Mouse (Mus musculus): ENCODE measurements around the gene Rpl31. TPM values are rescaled to one million over a fixed set of nuclear protein-coding genes. Genes with fewer than 3 reads are reported as not detected.
A peak's percentile ranks its signal among the peaks of the same experiment; 100 is the strongest.

Rpl31 gene
- total RNA-seq (2021), result 100 to 1,000 TPM; 882 to 915 TPM
- long read RNA-seq, experiment 1, transcript Rpl31-203 (4 exons, 630 nt), result minor isoform, 8 of 51 reads
- long read RNA-seq, experiment 1, transcript Rpl31-201 (5 exons, 1,049 nt), result major isoform, 30 of 51 reads
- long read RNA-seq, experiment 1, transcript Rpl31-202 (5 exons, 487 nt), result minor isoform, 7 of 51 reads
- long read RNA-seq, experiment 1, partial matches to known transcripts, result 1 of 51 reads
- long read RNA-seq, experiment 1, other reads (novel, unspliced or antisense), result 4 of 51 reads
- long read RNA-seq, experiment 2, transcript Rpl31-201 (5 exons, 1,049 nt), result major isoform, 18 of 39 reads
- long read RNA-seq, experiment 2, transcript Rpl31-202 (5 exons, 487 nt), result minor isoform, 8 of 39 reads
- long read RNA-seq, experiment 2, transcript Rpl31-203 (4 exons, 630 nt), result minor isoform, 9 of 39 reads
- long read RNA-seq, experiment 2, partial matches to known transcripts, result 1 of 39 reads
- long read RNA-seq, experiment 2, other reads (novel, unspliced or antisense), result 0 of 39 reads

GRCm38 (mm10) chr1:39367601-39368266, at the start of gene Rpl31:
Gene Rpl31 (plus strand): TSS chr1:39367842.
- peak; percentile 97 for DNase-seq

GRCm38 (mm10) chr1:39317935-39318334, 49.7 kb upstream of the Rpl31 start:
- DNase-seq, result no peak

DNA sequence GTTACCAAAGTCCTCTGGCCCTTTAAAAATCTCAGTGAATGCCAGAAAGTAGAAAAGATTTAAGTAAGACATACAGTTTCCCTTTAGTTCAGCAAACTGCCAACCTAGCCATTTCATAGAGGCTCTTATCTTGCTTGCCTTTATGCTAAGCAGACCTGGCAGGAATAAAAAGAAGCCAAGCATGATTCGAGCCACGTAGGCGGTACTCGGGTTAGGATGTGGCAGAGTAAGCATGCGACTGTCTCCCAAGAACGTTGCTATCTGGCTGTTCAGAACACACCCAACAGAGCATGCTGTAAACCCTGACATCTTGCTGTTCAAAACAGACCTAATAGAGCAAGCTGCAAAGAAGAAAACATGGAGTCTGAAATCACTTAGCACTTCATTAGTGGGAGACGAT, 48.8 kb upstream of the Rpl31 start:
- no peak for DNase-seq

DNA sequence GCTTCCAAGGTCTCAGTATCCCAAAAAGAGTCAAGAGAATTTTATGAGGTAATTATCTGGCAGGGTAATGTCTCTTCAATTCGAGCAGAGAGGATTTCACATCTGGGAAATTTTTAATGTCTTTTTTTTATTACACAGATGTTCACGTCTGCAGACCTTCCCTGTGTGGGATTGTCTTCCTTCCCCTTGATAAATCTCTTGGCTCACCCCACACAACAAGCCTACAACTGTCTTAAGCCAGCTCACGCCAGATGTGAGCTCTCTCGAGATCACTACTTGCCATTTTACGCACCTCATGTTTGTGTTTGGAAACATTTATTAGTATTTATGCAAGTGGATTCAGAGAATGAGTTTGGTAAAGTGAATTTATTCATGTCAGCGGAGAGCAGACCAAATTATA, 45.7 kb upstream of the Rpl31 start:
- no peak for DNase-seq

- DNase-seq, result no peak
These were observed 42.4 kb upstream of the Rpl31 start for GRCm38 (mm10) chr1:39325228-39325627.

- no peak for DNase-seq
These were observed 40.1 kb upstream of the Rpl31 start for GRCm38 (mm10) chr1:39327546-39327945.

- peak; percentile 39 for DNase-seq
These were observed 36.6 kb upstream of the Rpl31 start for GRCm38 (mm10) chr1:39330857-39331594.

DNA sequence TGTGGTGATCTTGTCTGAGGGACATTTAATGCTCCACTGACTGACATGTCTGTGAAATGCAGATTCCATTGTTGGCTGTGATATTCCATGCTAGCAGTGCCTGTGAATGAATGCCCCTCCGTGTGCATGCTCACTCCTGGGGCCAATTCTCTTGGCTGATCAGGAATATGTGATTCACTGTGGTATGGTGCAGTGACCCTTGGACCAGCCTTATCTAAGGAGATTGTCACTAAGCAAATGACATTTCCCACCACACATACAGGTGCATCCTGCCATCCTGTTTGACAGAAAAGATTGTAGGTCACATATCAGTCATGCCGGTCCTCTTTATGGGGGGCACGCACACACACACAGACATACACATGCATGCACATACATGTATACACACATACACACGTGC, 35.2 kb upstream of the Rpl31 start:
- DNase-seq, result no peak

DNA sequence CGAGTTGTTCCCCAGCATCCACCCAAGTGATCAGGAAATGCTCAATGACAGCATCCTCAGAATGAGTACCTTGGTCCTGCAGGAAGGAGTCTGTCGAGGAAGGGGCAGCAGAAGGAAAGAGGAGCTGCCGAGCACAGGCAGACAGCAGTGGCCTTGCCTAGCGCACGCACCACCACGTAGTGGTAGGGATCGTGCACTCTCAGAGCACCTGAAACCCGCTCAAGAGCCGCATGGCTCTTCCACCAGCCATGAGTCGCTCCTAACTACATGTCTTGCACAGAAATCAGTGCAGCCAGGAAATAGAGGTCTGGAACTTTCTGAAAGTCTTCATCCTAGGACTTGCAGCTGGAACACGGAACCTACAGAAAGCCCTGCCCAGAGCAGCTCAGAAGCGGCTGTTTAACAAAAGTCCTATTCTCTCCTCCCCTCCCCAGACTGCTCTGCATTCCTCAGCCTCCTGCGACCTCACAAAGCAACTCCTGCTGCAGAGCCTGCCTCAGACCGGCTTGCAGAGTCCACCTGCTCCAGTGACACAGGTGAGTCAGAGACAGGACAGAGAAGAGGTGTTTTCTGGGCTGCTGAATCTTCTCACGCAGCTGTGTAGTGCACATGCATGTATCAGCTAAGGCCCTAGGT, 32.0 kb upstream of the Rpl31 start:
- no peak for DNase-seq

- DNase-seq, result no peak
These were observed 30.9 kb upstream of the Rpl31 start for GRCm38 (mm10) chr1:39336788-39337187.

- no peak for DNase-seq
These were observed 28.8 kb upstream of the Rpl31 start for GRCm38 (mm10) chr1:39338831-39339230.

DNA sequence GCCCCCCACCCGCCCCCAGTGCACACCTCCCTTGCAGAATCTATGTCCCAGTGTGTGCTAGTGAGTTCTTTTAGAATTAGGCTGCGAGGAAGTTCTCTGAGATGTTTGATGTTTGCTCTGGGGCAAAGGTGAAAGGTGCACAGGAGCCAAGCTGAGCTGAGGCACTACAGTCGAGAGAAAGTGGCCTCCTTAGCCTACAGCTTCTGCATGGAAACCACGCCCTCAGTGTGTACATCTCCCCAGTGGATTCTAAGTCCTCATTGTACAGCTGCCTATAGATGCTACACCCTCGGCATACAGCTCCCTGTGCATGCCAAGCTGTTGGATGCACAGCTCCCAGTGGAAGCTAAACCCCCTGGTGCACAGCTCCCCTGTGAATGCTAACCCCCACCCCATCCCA, 28.2 kb upstream of the Rpl31 start:
- no peak for DNase-seq

DNA sequence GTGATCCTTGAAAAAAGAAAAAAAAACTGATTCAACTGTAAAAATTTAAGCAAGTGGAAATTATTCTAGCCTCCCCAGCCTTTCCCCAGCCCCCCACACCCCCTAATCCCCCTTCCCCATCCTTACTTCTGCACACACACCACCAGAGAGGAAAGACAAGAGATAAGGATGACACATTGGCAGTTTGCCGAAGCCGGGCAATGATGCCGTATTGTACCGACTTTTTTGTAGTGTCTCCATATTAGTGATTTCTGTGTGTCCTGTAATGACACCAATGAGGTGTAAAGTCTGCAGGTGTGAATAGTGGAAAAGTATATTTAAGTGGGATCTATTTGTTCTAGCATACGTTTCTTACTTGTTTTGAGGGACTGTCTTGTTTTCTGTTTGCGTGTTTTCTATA, 27.5 kb upstream of the Rpl31 start:
- no peak for DNase-seq

DNA sequence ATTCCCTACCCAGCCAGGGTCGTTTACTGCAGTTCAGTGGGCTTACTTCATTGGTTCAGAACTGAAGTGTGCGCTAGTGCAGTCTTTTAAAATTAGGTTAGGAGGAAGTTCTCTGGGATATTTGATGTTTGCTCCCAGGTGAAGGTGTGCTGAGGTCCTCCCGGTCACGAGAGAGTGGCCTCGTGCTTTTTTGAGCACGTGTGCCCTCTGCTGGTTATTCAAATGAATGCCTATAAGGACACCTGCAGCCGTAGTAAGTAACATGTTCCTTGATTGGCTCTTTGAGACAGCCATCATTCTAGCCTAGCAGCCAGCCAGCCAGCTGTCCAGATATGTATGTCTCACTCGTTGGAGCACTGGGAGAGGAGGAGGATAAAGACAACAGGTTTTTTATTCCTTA, 27.0 kb upstream of the Rpl31 start:
- peak; percentile 20 for DNase-seq

DNA sequence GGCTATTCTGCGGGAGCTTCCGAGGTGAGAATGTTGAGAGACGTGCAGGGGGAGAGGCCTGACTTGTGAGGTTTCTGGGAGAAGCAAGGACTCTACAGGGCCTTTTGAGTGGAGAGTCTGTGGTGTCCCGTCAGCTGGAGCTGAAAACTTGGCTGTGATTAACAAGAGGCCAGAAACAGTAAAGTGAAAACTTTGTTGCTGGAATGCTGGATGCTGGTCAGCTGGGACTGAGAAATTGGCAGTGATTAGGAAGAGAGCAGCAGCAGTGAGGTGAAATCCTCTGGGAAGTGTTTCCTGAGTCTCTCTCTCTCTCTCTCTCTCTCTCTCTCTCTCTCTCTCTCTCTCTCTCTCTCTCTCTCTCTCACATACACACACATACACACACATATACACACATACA, 25.8 kb upstream of the Rpl31 start:
- DNase-seq, result no peak

DNA sequence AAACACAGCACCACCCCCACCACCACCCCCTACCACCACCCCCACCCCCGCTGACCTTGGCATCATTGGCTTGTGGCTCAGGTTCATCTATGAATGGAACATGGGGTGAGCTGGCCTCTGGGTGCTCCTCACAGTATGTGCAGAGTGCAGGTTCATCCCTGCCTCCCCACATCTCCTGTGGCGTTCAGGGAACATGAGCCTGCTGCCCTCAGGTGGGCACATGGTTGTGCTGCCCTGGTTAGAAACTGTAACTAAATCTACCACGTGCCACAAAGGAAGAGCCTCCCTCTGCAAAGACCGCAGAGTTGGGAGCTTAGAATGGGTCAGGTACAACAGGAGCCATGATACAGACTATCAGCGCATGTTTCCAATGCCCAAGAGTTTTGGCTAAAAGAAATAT, 24.4 kb upstream of the Rpl31 start:
- DNase-seq, result no peak

- DNase-seq, result no peak
These were observed 22.6 kb upstream of the Rpl31 start for GRCm38 (mm10) chr1:39344981-39345600.

DNA sequence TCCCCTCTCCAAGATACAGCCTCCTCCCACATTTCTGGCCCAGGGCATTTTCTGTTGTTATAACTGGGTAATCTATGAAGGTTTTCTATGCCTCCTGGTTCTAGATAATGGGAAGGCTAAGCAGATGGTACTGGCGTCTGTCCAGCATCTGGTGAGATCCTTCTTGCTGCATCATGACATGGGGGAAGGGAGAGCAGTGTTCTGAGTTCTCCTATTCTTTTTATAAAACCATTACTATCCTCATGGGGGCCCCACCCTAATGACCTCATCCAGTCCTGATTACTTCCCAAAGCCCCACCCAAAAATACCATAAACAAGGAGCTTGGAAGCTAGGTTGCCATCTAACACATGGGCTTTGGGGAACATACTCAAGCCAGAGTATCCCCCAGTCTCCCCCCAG, 18.6 kb upstream of the Rpl31 start:
- DNase-seq, result no peak

DNA sequence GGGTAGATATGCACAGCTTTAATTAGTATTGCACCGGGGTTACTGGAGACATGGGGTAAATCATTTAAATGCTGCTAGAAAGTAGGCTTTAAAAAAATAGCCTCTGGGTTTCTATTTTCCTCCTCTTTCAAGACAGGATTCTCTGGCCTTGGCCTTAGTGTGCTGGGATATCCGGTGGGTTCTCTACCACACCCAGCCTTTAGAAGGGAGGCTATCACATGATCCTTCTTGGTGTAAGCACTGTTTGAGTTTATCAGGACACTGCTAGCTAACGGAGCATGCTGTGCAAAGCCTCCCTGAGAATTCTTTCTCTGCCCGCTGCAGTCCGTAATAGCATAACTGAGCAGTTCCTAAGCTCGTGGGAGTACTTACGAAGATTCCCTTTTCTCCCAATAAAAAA, 18.2 kb upstream of the Rpl31 start:
- no peak for DNase-seq

DNA sequence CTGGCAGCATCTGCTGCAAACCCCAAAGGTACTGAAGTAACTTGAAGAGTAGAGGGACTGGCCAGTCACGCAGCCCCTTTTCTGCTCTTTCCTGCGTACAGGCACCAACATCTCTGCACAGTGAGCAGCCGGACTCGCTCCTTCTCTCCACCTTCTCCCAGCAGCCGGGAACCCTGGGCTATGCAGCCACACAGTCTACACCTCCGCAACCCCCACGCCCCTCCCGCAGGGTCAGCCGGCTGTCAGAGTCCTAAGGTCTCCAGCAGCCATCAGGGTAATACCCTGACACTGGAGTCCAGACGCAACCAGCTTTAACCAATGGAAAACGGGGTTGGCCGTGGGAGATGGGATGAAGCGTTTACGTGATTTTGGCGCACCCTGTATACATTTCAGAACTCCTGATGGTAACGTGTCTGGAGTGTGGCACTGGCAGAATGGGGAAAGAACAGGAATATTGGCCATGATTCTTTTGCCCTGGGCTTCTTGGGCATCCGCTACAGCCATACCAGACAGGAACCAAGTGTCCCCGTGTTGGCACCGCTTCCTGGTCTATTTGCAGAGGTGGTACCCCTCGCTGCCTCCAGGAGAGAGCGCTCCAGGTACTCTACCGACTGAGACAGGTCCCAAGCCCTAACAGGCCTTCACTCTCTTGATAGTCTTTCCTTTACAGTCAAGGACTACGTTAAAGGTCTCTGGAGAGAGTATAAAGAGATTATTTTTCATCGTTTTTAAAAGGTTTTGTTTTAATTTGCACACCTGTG, 5.7 kb upstream of the Rpl31 start:
- no peak for DNase-seq

DNA sequence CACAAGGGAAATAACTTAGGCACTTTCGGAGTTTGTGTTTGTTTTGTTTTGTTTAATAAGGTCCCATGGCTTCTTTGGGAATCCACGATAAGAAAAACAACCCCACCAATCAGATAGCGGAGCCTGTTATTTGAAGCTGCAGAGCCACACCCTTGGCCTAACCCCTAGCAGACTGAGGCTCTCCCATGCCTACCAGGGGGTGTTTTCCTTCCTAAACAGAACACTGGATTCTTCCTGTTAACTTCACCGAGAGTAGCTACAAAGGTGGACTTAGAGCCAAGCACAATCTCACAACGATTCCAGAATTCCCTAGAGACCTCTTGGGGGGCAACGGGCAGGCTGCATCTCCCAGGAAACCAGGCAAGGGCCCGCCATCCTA, 5.1 kb upstream of the Rpl31 start:
- no peak for DNase-seq

Measured in gastrocnemius, postnatal 10 days (tissue).